Mouse (Mus musculus): ENCODE data around the gene AC134908.4. TPM values are rescaled to one million over a fixed set of nuclear protein-coding genes. Genes with fewer than 3 reads are reported as not detected.

The AC134908.4 gene
- total RNA-seq, 4 experiments from 2014 or later = 1.5 TPM; not detected in 3

Small RNAs within 50 kb of the gene (microRNA-seq; reads per million reads assigned to microRNA genes)
- gene Gm25083 = 0 reads per million in 2 experiments
- gene Mir3082 = 2.9 to 7.1 reads per million in 2 experiments
- 0.32 to 1.5 reads per million in 2 experiments for gene Mir6966

Other genes with a start within 250 kb of the AC134908.4 start
- gene Sox8, start 225.0 kb downstream of the AC134908.4 start, total RNA-seq (2022) = 10 to 100 TPM; 47.4 to 54.5 (median 52.1) TPM
- gene Lmf1, start 216.6 kb downstream of the AC134908.4 start, total RNA-seq (2022) = 10 to 100 TPM; 27.0 to 33.4 (median 28.4) TPM
- gene Gng13, start 78.5 kb downstream of the AC134908.4 start, total RNA-seq (2022) = 100 to 1,000 TPM; 115 to 135 (median 117) TPM
- 1 to 10 TPM; 1.3 to 4.9 (median 2.0) TPM for gene Chtf18, start 68.2 kb downstream of the AC134908.4 start, total RNA-seq (2022)
- 10 to 100 TPM; 51.7 to 56.8 (median 54.0) TPM for gene Rpusd1, start 68.0 kb downstream of the AC134908.4 start, total RNA-seq (2022)
- under 1 TPM in 3 of 4 experiments, not detected in 1; 0.13 to 0.41 (median 0.23) TPM for gene Mslnl, start 59.6 kb downstream of the AC134908.4 start, total RNA-seq (2022)
- 1 to 10 TPM in 2 of 4 experiments, under 1 TPM in 2; 0.21 to 1.8 (median 0.92) TPM for gene Msln, start 41.3 kb downstream of the AC134908.4 start, total RNA-seq (2022)
- 10 to 100 TPM; 33.0 to 45.0 (median 34.2) TPM for gene Narfl, start 21.9 kb downstream of the AC134908.4 start, total RNA-seq (2022)
- gene Haghl, start 10.0 kb downstream of the AC134908.4 start, total RNA-seq (2022) = 100 to 1,000 TPM in 2 of 4 experiments, 10 to 100 TPM in 2; 94.5 to 130 (median 112) TPM
- gene Ccdc78, start 9.1 kb downstream of the AC134908.4 start, total RNA-seq (2022) = under 1 TPM; 0.43 to 1.00 (median 0.94) TPM
- 100 to 1,000 TPM in 2 of 4 experiments, 10 to 100 TPM in 2; 93.0 to 103 (median 99.1) TPM for gene Fam173a, start 2.8 kb downstream of the AC134908.4 start, total RNA-seq (2022)
- gene Metrn, start 1.5 kb upstream of the AC134908.4 start, total RNA-seq (2022) = 10 to 100 TPM; 66.8 to 93.2 (median 84.5) TPM
- gene Fbxl16, start 13.4 kb upstream of the AC134908.4 start, total RNA-seq (2022) = 100 to 1,000 TPM; 532 to 577 (median 554) TPM
- gene Wdr24, start 28.0 kb upstream of the AC134908.4 start, total RNA-seq (2022) = 10 to 100 TPM; 22.8 to 29.0 (median 26.5) TPM
- 10 to 100 TPM; 61.0 to 63.6 (median 61.8) TPM for gene Jmjd8, start 33.2 kb upstream of the AC134908.4 start, total RNA-seq (2022)
- gene Stub1, start 37.7 kb upstream of the AC134908.4 start, total RNA-seq (2022) = 100 to 1,000 TPM; 151 to 155 (median 152) TPM
- 10 to 100 TPM; 31.6 to 44.8 (median 40.9) TPM for gene Rhbdl1, start 41.6 kb upstream of the AC134908.4 start, total RNA-seq (2022)
- 10 to 100 TPM; 21.4 to 27.6 (median 25.7) TPM for gene Gm20683, start 46.1 kb upstream of the AC134908.4 start, total RNA-seq (2022)
- 100 to 1,000 TPM in 1 of 4 experiments, 10 to 100 TPM in 3; 81.2 to 107 (median 93.1) TPM for gene Rhot2, start 49.2 kb upstream of the AC134908.4 start, total RNA-seq (2022)
- gene Wdr90, start 65.8 kb upstream of the AC134908.4 start, total RNA-seq (2022) = 10 to 100 TPM; 19.0 to 28.8 (median 23.6) TPM
- gene Mcrip2, start 73.1 kb upstream of the AC134908.4 start, total RNA-seq (2022) = 10 to 100 TPM; 16.9 to 26.9 (median 21.5) TPM
- 10 to 100 TPM; 37.5 to 42.2 (median 39.1) TPM for gene Mettl26, start 79.4 kb upstream of the AC134908.4 start, total RNA-seq (2022)
- gene Wfikkn1, start 85.2 kb upstream of the AC134908.4 start, total RNA-seq (2022) = 1 to 10 TPM; 1.6 to 2.4 (median 1.9) TPM
- 10 to 100 TPM; 42.0 to 72.9 (median 46.4) TPM for gene Rab40c, start 124.1 kb upstream of the AC134908.4 start, total RNA-seq (2022)
- 100 to 1,000 TPM; 104 to 128 (median 120) TPM for gene Pigq, start 149.3 kb upstream of the AC134908.4 start, total RNA-seq (2022)
- 1 to 10 TPM in 1 of 4 experiments, under 1 TPM in 2, not detected in 1; 0.16 to 2.8 (median 0.28) TPM for gene Nhlrc4, start 149.3 kb upstream of the AC134908.4 start, total RNA-seq (2022)
- 1 to 10 TPM in 1 of 4 experiments, under 1 TPM in 3; 0.77 to 1.2 (median 0.88) TPM for gene A930017K11Rik, start 156.9 kb upstream of the AC134908.4 start, total RNA-seq (2022)
- gene Capn15, start 190.1 kb upstream of the AC134908.4 start, total RNA-seq (2022) = 10 to 100 TPM; 45.4 to 61.2 (median 53.8) TPM